Mouse (Mus musculus): ENCODE measurements at regions not wholly inside any gene's neighbourhood (a gene's known extent, or its start where the extent isn't known, plus 50 kb on each side); places are given as distances from the start of the nearest gene placed in this dataset.

GRCm38 (mm10) chr6:52443112-52443984 lies 130.1 kb downstream of the Evx1 start:
- Histone ChIP-seq H3K36me3 (replicated peaks; ENCODE audit: low read length) (no peaks in the 10 kb centered on the region), H3K4me1 (no peaks in the 10 kb centered on the region), H3K4me3 (replicated peaks) (no peak overlapping the region), H3K27me3 (replicated peaks) (peaks cover 15% of the 10 kb centered on the region), H3K9me3 (peaks cover 3% of the 10 kb centered on the region; the same call in 1 of the 2 replicates)
- no peak for TF ChIP-seq FLI1 (IDR thresholded peaks at IDR 0.05; ENCODE audit: low read length)
- TF ChIP-seq GATA1 (IDR thresholded peaks at IDR 0.05; ENCODE audit: borderline replicate concordance, low read length): no peak

GRCm38 (mm10) chr6:52458828-52459227 lies 145.5 kb downstream of the Evx1 start:
- TF ChIP-seq GATA1 (IDR thresholded peaks at IDR 0.05; ENCODE audit: borderline replicate concordance, low read length): no peak
- TF ChIP-seq FLI1 (IDR thresholded peaks at IDR 0.05; ENCODE audit: low read length): no peak
- Histone ChIP-seq H3K9me3 (peaks cover 20% of the 10 kb centered on the region), H3K4me1 (no peaks in the 10 kb centered on the region), H3K27me3 (replicated peaks) (peaks cover 25% of the 10 kb centered on the region), H3K36me3 (replicated peaks; ENCODE audit: low read length) (no peaks in the 10 kb centered on the region), H3K4me3 (replicated peaks) (no peak overlapping the region)

GRCm38 (mm10) chr6:52461186-52461585 lies 147.9 kb downstream of the Evx1 start:
- H3K4me1 ChIP-seq: peaks cover 4% of the 10 kb centered on the region
- peaks cover 20% of the 10 kb centered on the region for H3K9me3 ChIP-seq
- peaks cover 21% of the 10 kb centered on the region for H3K27me3 ChIP-seq (replicated peaks)
- no peak for TF ChIP-seq FLI1 (IDR thresholded peaks at IDR 0.05; ENCODE audit: low read length)
- TF ChIP-seq GATA1 (IDR thresholded peaks at IDR 0.05; ENCODE audit: borderline replicate concordance, low read length): no peak
- H3K4me3 ChIP-seq (replicated peaks): no peak overlapping the region
- H3K36me3 ChIP-seq (replicated peaks; ENCODE audit: low read length): no peaks in the 10 kb centered on the region

- no peak for TF ChIP-seq FLI1 (IDR thresholded peaks at IDR 0.05; ENCODE audit: low read length)
- Histone ChIP-seq H3K36me3 (replicated peaks; ENCODE audit: low read length) (no peaks in the 10 kb centered on the region), H3K27me3 (replicated peaks) (peaks cover 11% of the 10 kb centered on the region), H3K4me3 (replicated peaks) (no peak overlapping the region), H3K9me3 (peaks cover 10% of the 10 kb centered on the region), H3K4me1 (peaks cover 6% of the 10 kb centered on the region)
Measured at GRCm38 (mm10) chr6:52463369-52463768, 150.1 kb downstream of the Evx1 start.

- H3K36me3 ChIP-seq (replicated peaks; ENCODE audit: low read length): no peaks in the 10 kb centered on the region
- H3K4me1 ChIP-seq: peaks cover 6% of the 10 kb centered on the region
- TF ChIP-seq GATA1 (IDR thresholded peaks at IDR 0.05; ENCODE audit: borderline replicate concordance, low read length) (no peak), FLI1 (IDR thresholded peaks at IDR 0.05; ENCODE audit: low read length) (no peak)
- no peak overlapping the region for H3K4me3 ChIP-seq (replicated peaks)
- H3K27me3 ChIP-seq (replicated peaks): peaks cover 7% of the 10 kb centered on the region
- peaks cover 9% of the 10 kb centered on the region; the same call in 1 of the 2 replicates for H3K9me3 ChIP-seq
Measured at GRCm38 (mm10) chr6:52464571-52464970, 151.3 kb downstream of the Evx1 start.

GRCm38 (mm10) chr6:52465834-52466525 lies 152.7 kb downstream of the Evx1 start:
- Histone ChIP-seq H3K4me1 (peaks cover 6% of the 10 kb centered on the region), H3K27me3 (replicated peaks) (peaks cover 7% of the 10 kb centered on the region), H3K4me3 (replicated peaks) (no peak overlapping the region), H3K36me3 (replicated peaks; ENCODE audit: low read length) (no peaks in the 10 kb centered on the region), H3K9me3 (peaks cover 12% of the 10 kb centered on the region; the same call in 1 of the 2 replicates)
- TF ChIP-seq FLI1 (IDR thresholded peaks at IDR 0.05; ENCODE audit: low read length): no peak
- TF ChIP-seq GATA1 (IDR thresholded peaks at IDR 0.05; ENCODE audit: borderline replicate concordance, low read length): no peak

- Histone ChIP-seq H3K9me3 (peaks cover 4% of the 10 kb centered on the region; the same call in 1 of the 2 replicates), H3K4me3 (replicated peaks) (no peak overlapping the region), H3K27me3 (replicated peaks) (peaks cover 8% of the 10 kb centered on the region), H3K36me3 (replicated peaks; ENCODE audit: low read length) (no peaks in the 10 kb centered on the region), H3K4me1 (peaks cover 9% of the 10 kb centered on the region)
- TF ChIP-seq FLI1 (IDR thresholded peaks at IDR 0.05; ENCODE audit: low read length) (no peak), GATA1 (IDR thresholded peaks at IDR 0.05; ENCODE audit: borderline replicate concordance, low read length) (no peak)
Measured at GRCm38 (mm10) chr6:52470831-52471230, 157.5 kb downstream of the Evx1 start.

GRCm38 (mm10) chr6:52471384-52471957 lies 158.2 kb downstream of the Evx1 start:
- Histone ChIP-seq H3K4me3 (replicated peaks) (no peak overlapping the region), H3K36me3 (replicated peaks; ENCODE audit: low read length) (no peaks in the 10 kb centered on the region), H3K27me3 (replicated peaks) (peaks cover 9% of the 10 kb centered on the region), H3K9me3 (peaks cover 4% of the 10 kb centered on the region; the same call in 1 of the 2 replicates), H3K4me1 (0 out of 2 replicates have a peak, but pooled peaks cover 4% of the 10 kb centered on the region)
- TF ChIP-seq GATA1 (IDR thresholded peaks at IDR 0.05; ENCODE audit: borderline replicate concordance, low read length) (no peak), FLI1 (IDR thresholded peaks at IDR 0.05; ENCODE audit: low read length) (no peak)

GRCm38 (mm10) chr6:52472008-52472407 lies 158.7 kb downstream of the Evx1 start:
- Histone ChIP-seq H3K4me1 (peaks cover 5% of the 10 kb centered on the region), H3K36me3 (replicated peaks; ENCODE audit: low read length) (no peaks in the 10 kb centered on the region), H3K9me3 (peaks cover 4% of the 10 kb centered on the region; the same call in 1 of the 2 replicates), H3K4me3 (replicated peaks) (no peak overlapping the region), H3K27me3 (replicated peaks) (peaks cover 11% of the 10 kb centered on the region)
- no peak for TF ChIP-seq GATA1 (IDR thresholded peaks at IDR 0.05; ENCODE audit: borderline replicate concordance, low read length)
- no peak for TF ChIP-seq FLI1 (IDR thresholded peaks at IDR 0.05; ENCODE audit: low read length)

Data from megakaryocyte, embryonic 14.5 days (primary cell).